Mouse (Mus musculus) left cerebral cortex, postnatal 14 days (tissue): ENCODE results near the gene Acvr1b. TPM values are rescaled to one million over a fixed set of nuclear protein-coding genes. Genes with fewer than 3 reads are reported as not detected.

ENCODE experiments used
- DNase-seq, 2 experiments: peaks; one replicate each; pipeline ENCODE4 v3.0.0; 2021 to 2022; ENCODE audit warnings: low spot score in 2 of 2, mixed read lengths in 1 of 2
- intact Hi-C: fragments of 180-260 bp; cut with DNase I; formaldehyde crosslinking; loops from one replicate; pipeline ENCODE4 v1.15.1; 2025
- total RNA-seq, 2 experiments: library from RNA; stranded (reverse); gene quantifications; 2 replicates each; pipeline ENCODE4 v1.2.3; 2021

Gene Acvr1b
- total RNA-seq, 2 experiments from 2014 or later = 112 to 121 TPM

- intact Hi-C loops = no loop called here
- DNase-seq = no peak
These were observed 17.8 kb downstream of the Acvr1b start for GRCm38 (mm10) chr15:101191459-101192259.

GRCm38 (mm10) chr15:101192260-101192640 lies 18.4 kb downstream of the Acvr1b start:
- intact Hi-C loops = no loop called here
- DNase-seq = peak in 1 of 2 experiments; percentile 69

- DNase-seq = no peak
- intact Hi-C loops = no loop called here
These were observed 18.8 kb downstream of the Acvr1b start for GRCm38 (mm10) chr15:101192651-101193050.

GRCm38 (mm10) chr15:101193971-101194370 lies 20.1 kb downstream of the Acvr1b start:
- no peak for DNase-seq
- intact Hi-C loops = no loop called here

- intact Hi-C loops = loop anchor here (5.0 kb wide), 2 partner anchors 48 to 118 kb away; partner anchors contain the start of gene Fignl2
- DNase-seq = no peak
These were observed 21.3 kb downstream of the Acvr1b start for GRCm38 (mm10) chr15:101194951-101195823.

- intact Hi-C loops = loop anchor here (5.0 kb wide), 2 partner anchors 49 to 119 kb away; partner anchors contain the start of gene Fignl2
- no peak for DNase-seq
These were observed 22.4 kb downstream of the Acvr1b start for GRCm38 (mm10) chr15:101196079-101196795.

GRCm38 (mm10) chr15:101196961-101197360 lies 23.1 kb downstream of the Acvr1b start:
- intact Hi-C loops = loop anchor here (5.0 kb wide), 2 partner anchors 50 to 120 kb away; partner anchors contain the start of gene Fignl2
- DNase-seq = no peak

GRCm38 (mm10) chr15:101197497-101198179 lies 23.8 kb downstream of the Acvr1b start:
- intact Hi-C loops = loop anchor here (5.0 kb wide), 2 partner anchors 50 to 120 kb away; partner anchors contain the start of gene Fignl2
- DNase-seq = no peak

- intact Hi-C loops = loop anchor here (5.0 kb wide), 2 partner anchors 51 to 121 kb away; partner anchors contain the start of gene Fignl2
These were observed 24.4 kb downstream of the Acvr1b start for GRCm38 (mm10) chr15:101198218-101198617.

GRCm38 (mm10) chr15:101198850-101199249 lies 25.0 kb downstream of the Acvr1b start:
- intact Hi-C loops = loop anchor here (5.0 kb wide), 2 partner anchors 52 to 122 kb away; partner anchors contain the start of gene Fignl2
- DNase-seq = no peak

More at GRCm38 (mm10) chr15:101198218-101198617, 24.4 kb downstream of the Acvr1b start:
- DNase-seq = peak; percentile 78 to 83

- intact Hi-C loops = no loop called here
These were observed 27.0 kb downstream of the Acvr1b start for GRCm38 (mm10) chr15:101200777-101201295.

GRCm38 (mm10) chr15:101201414-101201813 lies 27.5 kb downstream of the Acvr1b start:
- no peak for DNase-seq
- intact Hi-C loops = no loop called here

More at GRCm38 (mm10) chr15:101200777-101201295, 27.0 kb downstream of the Acvr1b start:
- no peak for DNase-seq

- no peak for DNase-seq
- intact Hi-C loops = no loop called here
These were observed 29.8 kb downstream of the Acvr1b start for GRCm38 (mm10) chr15:101203673-101204072.

- intact Hi-C loops = no loop called here
- no peak for DNase-seq
These were observed 30.9 kb downstream of the Acvr1b start for GRCm38 (mm10) chr15:101204781-101205180.

GRCm38 (mm10) chr15:101210228-101210627 lies 36.4 kb downstream of the Acvr1b start:
- intact Hi-C loops = no loop called here

GRCm38 (mm10) chr15:101210998-101211613 lies 37.2 kb downstream of the Acvr1b start:
- intact Hi-C loops = no loop called here
- DNase-seq = no peak

More at GRCm38 (mm10) chr15:101210228-101210627, 36.4 kb downstream of the Acvr1b start:
- DNase-seq = peak in 1 of 2 experiments; percentile 62

- no peak for DNase-seq
- intact Hi-C loops = no loop called here
These were observed 38.6 kb downstream of the Acvr1b start for GRCm38 (mm10) chr15:101212435-101212834.

GRCm38 (mm10) chr15:101215136-101215535 lies 41.3 kb downstream of the Acvr1b start:
- DNase-seq = no peak
- intact Hi-C loops = no loop called here
